Comparison of ENCODE assay signal across 9 mouse cellular contexts in genomic region chr13:109487378-109487777, GRCm38 (mm10).
DNase-seq lines count a peak whose midpoint lies in the region; ATAC-seq and TF ChIP-seq lines count a peak whose summit lies in the region.
"Had no signal": no experiment of that assay in that cellular context is flagged by ENCODE, and none has a peak within 500 bp of the region (broad histone marks: within the 10 kb centered on the region; RNA-seq: fewer than 3 reads in every experiment).

No protein-coding gene starts in this region.

- peak overlapping the region; percentile 56 for H3K27ac ChIP-seq in forebrain, embryonic 15.5 days (replicated peaks)
- H3K27ac ChIP-seq in intestine, postnatal 0 days (ENCODE audit: low read depth, low read length), result no peak overlapping the region
- H3K27ac ChIP-seq: left cerebral cortex, adult 2 months had no signal

- H3K4me3 ChIP-seq in forebrain, embryonic 15.5 days, result no peak overlapping the region
- no peak overlapping the region for H3K4me3 ChIP-seq in intestine, postnatal 0 days (ENCODE audit: low read depth, low read length)
- H3K4me3 ChIP-seq: left cerebral cortex, adult 2 months had no signal

- H3K4me2 ChIP-seq in forebrain, embryonic 15.5 days (replicated peaks), result no peak overlapping the region
- no peak overlapping the region for H3K4me2 ChIP-seq in intestine, postnatal 0 days (replicated peaks; ENCODE audit: low read depth)

- H3K9ac ChIP-seq in forebrain, embryonic 15.5 days (replicated peaks), result no peak overlapping the region
- H3K9ac ChIP-seq in intestine, postnatal 0 days (ENCODE audit: low read depth, low read length), result no peak overlapping the region

- H3K4me1 ChIP-seq in forebrain, embryonic 15.5 days, result peaks cover 18% of the 10 kb centered on the region
- H3K4me1 ChIP-seq in intestine, postnatal 0 days (replicated peaks; ENCODE audit: control insufficient read depth, insufficient read depth, low read length), result no peaks in the 10 kb centered on the region; the same call in 1 of the 2 replicates

- 21% methylated on average over 2 of the region's 2 CpGs for WGBS in forebrain, embryonic 15.5 days
- WGBS in intestine, postnatal 0 days, result 23% methylated on average over 2 of the region's 2 CpGs

- no peaks in the 10 kb centered on the region for H3K27me3 ChIP-seq in forebrain, embryonic 15.5 days
- no peaks in the 10 kb centered on the region for H3K27me3 ChIP-seq in intestine, postnatal 0 days (replicated peaks; ENCODE audit: control insufficient read depth, insufficient read depth, low read length)

- ATAC-seq in forebrain, embryonic 15.5 days (replicated peaks), result peak; percentile 67
- no peak for ATAC-seq in intestine, postnatal 0 days

- no peak for TF ChIP-seq CTCF in intestine, postnatal 0 days (IDR thresholded peaks at IDR 0.05; ENCODE audit: low read depth)

- no peaks in the 10 kb centered on the region for H3K36me3 ChIP-seq in forebrain, embryonic 15.5 days
- no peaks in the 10 kb centered on the region for H3K36me3 ChIP-seq in intestine, postnatal 0 days (ENCODE audit: control insufficient read depth, insufficient read depth)

- no peaks in the 10 kb centered on the region for H3K9me3 ChIP-seq in forebrain, embryonic 15.5 days
- H3K9me3 ChIP-seq in intestine, postnatal 0 days (ENCODE audit: control insufficient read depth), result no peaks in the 10 kb centered on the region

- DNase-seq in heart, adult 18-20 months, result peak; percentile 3 to 14
- no peak for DNase-seq in heart, adult 11 months
- peak; percentile 18 for DNase-seq in 416B (ENCODE audit: low read depth)
- peak; percentile 31 to 53 for DNase-seq in layer of hippocampus, postnatal 36 days
- DNase-seq in thymus, postnatal 4 days, result no peak
- no peak for DNase-seq in cerebellum, adult 9-11 months

Comparison
In these comparisons a context has a peak if more than half of its experiments do, and no peak if none do; other contexts are left out.
1. DNase-seq: peak in heart, adult 18-20 months (2 of 2), 416B (single experiment) and layer of hippocampus, postnatal 36 days (2 of 2); none in heart, adult 11 months (single experiment), thymus, postnatal 4 days (single experiment) and cerebellum, adult 9-11 months (single experiment).